Mouse (Mus musculus): ENCODE measurements around the gene 4930407I10Rik. TPM values are rescaled to one million over a fixed set of nuclear protein-coding genes. Genes with fewer than 3 reads are reported as not detected.

Gene 4930407I10Rik
- total and polyA plus RNA-seq, 3 experiments: not detected

GRCm38 (mm10) chr15:82069898-82070297, 10.9 kb downstream of the 4930407I10Rik start, which contains the start of gene Mei1:
TSS of gene Mei1 (plus strand) at chr15:82069996.
- Histone ChIP-seq H3K79me2 (ENCODE audit: control insufficient read depth, insufficient read depth, low read length, poor library complexity) (no peaks in the 10 kb centered on the region), H3K36me3 (ENCODE audit: control insufficient read depth in 1 of 2, insufficient read depth in 2 of 2, low read length in 2 of 2) (no peaks in the 10 kb centered on the region), H3K9me3 (replicated peaks; ENCODE audit: insufficient read depth, low read length) (no peaks in the 10 kb centered on the region), H3K9ac (ENCODE audit: control insufficient read depth, low read depth, low read length, poor library complexity, severe bottlenecking) (no peak within 1 kb of the TSS), H3K4me3 (ENCODE audit: control insufficient read depth in 1 of 2, insufficient read depth in 1 of 2, low read depth in 2 of 2, low read length in 2 of 2) (no peak within 1 kb of the TSS), H3K27ac (ENCODE audit: control insufficient read depth, low read depth, low read length) (no peak within 1 kb of the TSS), H3K27me3 (ENCODE audit: control insufficient read depth in 1 of 2, insufficient read depth in 2 of 2, low read length in 2 of 2) (peaks cover 0 to 2% of the 10 kb centered on the region in 2 experiments; a peak in 1 of 4 replicates), H3K4me1 (ENCODE audit: control insufficient read depth in 1 of 2, insufficient read depth in 2 of 2, low read length in 2 of 2) (no peaks in the 10 kb centered on the region)
- no peak for DNase-seq (ENCODE audit: low read depth, low spot score)
- TF ChIP-seq ELF1 (IDR thresholded peaks at IDR 0.05; ENCODE audit: low read depth, low read length) (no peak), NELFE (IDR thresholded peaks at IDR 0.05; ENCODE audit: low read depth, low read length) (no peak), EP300 (IDR thresholded peaks at IDR 0.05; ENCODE audit: low read depth in 1 of 2, low read length in 2 of 2) (no peak), JUND (IDR thresholded peaks at IDR 0.05; ENCODE audit: low read depth, low read length) (no peak), USF1 (IDR thresholded peaks at IDR 0.05; ENCODE audit: low read depth, low read length) (no peak)

- no peaks in the 10 kb centered on the region for H3K79me2 ChIP-seq (ENCODE audit: control insufficient read depth, insufficient read depth, low read length, poor library complexity)
- H3K4me3 ChIP-seq (ENCODE audit: control insufficient read depth in 1 of 2, insufficient read depth in 1 of 2, low read depth in 2 of 2, low read length in 2 of 2): no peak overlapping the region
- no peaks in the 10 kb centered on the region for H3K4me1 ChIP-seq (ENCODE audit: control insufficient read depth in 1 of 2, insufficient read depth in 2 of 2, low read length in 2 of 2)
- no peak overlapping the region for H3K27ac ChIP-seq (ENCODE audit: control insufficient read depth, low read depth, low read length)
- no peaks in the 10 kb centered on the region for H3K36me3 ChIP-seq (ENCODE audit: control insufficient read depth in 1 of 2, insufficient read depth in 2 of 2, low read length in 2 of 2)
- H3K9me3 ChIP-seq (replicated peaks; ENCODE audit: insufficient read depth, low read length): no peaks in the 10 kb centered on the region
- no peak overlapping the region for H3K9ac ChIP-seq (ENCODE audit: control insufficient read depth, low read depth, low read length, poor library complexity, severe bottlenecking)
- H3K27me3 ChIP-seq (ENCODE audit: control insufficient read depth in 1 of 2, insufficient read depth in 2 of 2, low read length in 2 of 2): peaks cover 4 to 6% of the 10 kb centered on the region in 2 experiments; a peak in 1 of 4 replicates
- no peak for DNase-seq (ENCODE audit: low read depth, low spot score)
- TF ChIP-seq ZC3H11A (IDR thresholded peaks at IDR 0.05; ENCODE audit: low read depth, low read length) (no peak), ZMIZ1 (IDR thresholded peaks at IDR 0.05; ENCODE audit: low read depth, low read length) (no peak), POLR2A (IDR thresholded peaks at IDR 0.05; ENCODE audit: control insufficient read depth in 1 of 2, insufficient read depth in 1 of 2, low read depth in 1 of 2, low read length in 2 of 2, poor library complexity in 1 of 2) (no peak), SMC3 (IDR thresholded peaks at IDR 0.05; ENCODE audit: low read depth, low read length) (no peak), NELFE (IDR thresholded peaks at IDR 0.05; ENCODE audit: low read depth, low read length) (no peak), POLR2AphosphoS2 (IDR thresholded peaks at IDR 0.05; ENCODE audit: low read length) (no peak), MEF2A (IDR thresholded peaks at IDR 0.05; ENCODE audit: extremely low read depth, insufficient replicate concordance, low read depth, low read length, poor library complexity, severe bottlenecking) (no peak), CHD1 (IDR thresholded peaks at IDR 0.05; ENCODE audit: low read depth, low read length) (no peak), GABPA (IDR thresholded peaks at IDR 0.05; ENCODE audit: low read depth, low read length) (no peak), MAFK (IDR thresholded peaks at IDR 0.05; ENCODE audit: borderline replicate concordance, low read depth, low read length) (no peak), SIN3A (IDR thresholded peaks at IDR 0.05; ENCODE audit: low read length) (no peak), TCF12 (IDR thresholded peaks at IDR 0.05; ENCODE audit: low read depth, low read length) (no peak)
These were observed 13.0 kb downstream of the 4930407I10Rik start for GRCm38 (mm10) chr15:82071816-82072469.

Data from MEL (cell line).